Mouse (Mus musculus): ENCODE results near the gene Usp39.

Usp39 gene

DNA sequence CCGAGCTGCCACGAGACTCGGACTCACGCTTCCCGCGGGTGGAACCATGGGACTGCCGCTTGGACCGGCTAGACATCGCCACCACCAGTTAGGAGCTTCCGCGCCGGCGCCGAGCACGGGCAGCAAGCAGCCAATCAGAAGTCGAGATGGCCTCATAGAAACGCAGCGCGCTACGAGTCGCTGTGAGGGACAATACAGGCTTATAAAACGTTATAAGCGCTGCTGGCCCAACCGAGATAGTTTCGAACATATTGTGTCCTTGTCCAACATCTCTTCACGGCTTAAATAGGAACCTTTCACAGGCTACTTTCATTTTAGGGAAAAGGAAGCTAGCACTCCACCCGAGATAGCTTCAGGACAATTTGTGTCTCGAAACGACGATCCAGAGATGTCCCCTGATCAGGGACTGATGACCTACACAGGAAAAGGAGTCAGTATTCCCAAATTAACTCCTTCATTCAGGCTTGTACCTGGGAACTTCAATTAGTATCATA is at the start of gene Usp39:
TSS of gene Usp39 (minus strand) at position 111 of the 494 bp plus-strand sequence.
- DNase-seq (ENCODE audit: low read depth, low spot score) = peak; percentile 97

DNA sequence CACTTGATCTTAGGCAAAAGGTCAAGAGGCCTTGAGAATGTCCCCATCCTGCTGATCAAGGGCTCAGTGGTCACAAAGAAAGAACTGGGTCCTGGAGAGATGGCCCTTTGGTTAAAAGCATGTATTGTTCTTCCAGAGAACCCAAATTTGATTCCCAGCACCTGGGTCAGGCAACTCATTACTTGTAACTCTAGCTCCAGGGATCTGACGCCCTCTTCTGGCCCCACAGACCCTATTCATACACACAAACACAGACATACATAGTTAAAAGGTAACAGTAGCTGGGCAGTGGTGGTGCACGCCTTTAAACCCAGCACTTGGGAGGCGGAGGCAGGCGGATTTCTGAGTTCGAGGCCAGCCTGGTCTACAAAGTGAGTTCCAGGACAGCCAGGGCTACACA is 47.4 kb upstream of the Usp39 start:
- peak; percentile 65 for DNase-seq (ENCODE audit: low read depth, low spot score)

DNA sequence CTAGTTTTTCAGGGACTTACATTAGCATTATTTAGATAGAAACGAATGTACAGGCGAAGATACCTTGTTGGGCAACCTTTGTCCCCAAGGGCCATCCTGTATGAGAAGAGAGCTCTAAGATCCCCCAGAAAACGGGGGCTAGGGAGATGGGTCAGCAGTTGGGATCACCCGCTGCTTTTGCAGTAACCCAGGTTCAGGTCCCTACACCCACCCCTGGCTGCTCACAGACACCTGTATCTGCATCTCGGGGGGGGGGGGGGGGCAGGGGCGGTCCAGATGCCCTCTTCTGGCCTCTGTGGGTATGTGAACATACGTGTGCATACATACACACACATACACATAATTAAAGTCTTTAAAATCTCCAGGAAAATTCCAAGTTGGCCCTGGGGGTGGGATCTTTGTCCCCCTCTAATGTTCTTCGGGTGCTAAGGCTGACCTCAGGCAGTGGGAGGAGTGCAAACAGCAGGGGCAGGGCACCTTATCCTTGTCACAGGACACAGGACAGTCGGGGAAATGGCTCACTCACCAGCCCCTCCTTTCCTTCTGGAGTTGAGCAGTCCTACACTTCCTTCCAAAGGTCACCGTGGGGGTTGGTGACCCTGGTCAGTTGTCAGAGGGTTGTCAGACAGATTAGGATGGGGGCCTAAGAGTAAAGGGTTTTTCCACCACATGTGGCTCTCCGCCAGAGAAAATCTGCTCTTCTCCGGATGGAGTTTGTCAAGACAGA is 46.0 kb upstream of the Usp39 start:
- no peak for DNase-seq (ENCODE audit: low read depth, low spot score)

DNA sequence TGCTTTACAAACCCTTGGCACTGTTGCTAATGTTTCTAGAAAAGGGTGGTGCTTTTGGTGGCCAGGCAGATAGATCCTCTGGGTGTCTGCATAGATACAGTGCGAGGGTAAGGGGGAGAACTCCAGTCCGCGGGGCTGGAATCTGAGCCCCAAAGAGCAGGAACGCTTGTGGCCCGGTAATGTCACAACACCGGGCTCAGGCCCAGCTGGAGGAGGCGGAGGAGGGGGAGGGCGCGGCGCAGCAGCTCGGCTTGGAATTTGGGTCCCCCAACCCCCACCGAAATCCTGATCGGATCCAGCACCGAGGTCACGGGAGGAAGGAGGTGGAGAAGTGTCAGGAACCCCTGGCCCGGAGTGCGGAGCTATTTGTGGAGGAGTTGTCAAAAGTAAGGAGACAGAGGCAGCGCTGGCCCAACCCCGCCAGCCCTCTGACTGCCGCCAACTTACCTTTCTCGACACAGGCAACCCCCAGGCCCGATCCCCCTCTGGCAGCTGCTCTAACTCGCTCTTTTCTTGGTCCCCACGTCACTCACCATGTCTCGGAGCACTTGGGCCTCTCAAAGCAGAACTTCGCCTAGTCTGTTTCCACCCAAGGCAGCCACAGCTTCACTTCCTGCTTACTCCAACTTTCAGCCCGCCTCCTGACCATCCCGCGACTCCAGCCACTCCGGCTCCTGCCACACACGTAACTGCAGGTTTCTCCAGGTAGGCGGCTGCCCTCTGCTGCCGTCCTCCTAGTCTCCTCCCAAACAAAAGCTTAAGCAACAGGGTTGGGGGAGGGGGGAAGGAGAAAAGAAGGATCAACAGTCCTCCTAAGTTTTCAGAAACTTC is 45.2 kb upstream of the Usp39 start, which contains the start of gene Vamp8:
TSS of gene Vamp8 (minus strand) at position 763 of the 831 bp plus-strand sequence.
- DNase-seq (ENCODE audit: low read depth, low spot score) = peak; percentile 81

DNA sequence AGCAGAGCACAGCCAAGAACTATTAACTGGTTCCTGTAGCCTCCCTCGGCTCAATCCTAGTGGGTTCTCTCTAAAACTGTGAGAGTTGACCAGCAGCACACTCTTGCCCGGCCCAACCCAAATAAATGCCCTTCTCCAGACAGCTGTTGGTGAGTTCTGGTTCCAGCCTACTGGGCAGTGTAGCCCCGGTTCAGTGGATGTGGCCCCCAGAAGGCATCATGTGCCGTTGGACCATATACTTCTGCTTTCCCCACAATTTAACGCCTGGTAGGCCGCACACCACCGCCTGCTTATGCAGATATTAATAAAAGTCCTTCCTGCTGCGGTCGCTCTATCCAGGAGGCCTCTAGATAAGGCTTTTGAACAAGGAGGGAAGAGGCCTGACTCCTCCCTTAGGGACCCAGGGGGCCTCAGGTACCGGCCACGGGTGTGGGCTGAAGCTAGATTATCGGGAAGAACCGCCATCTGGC is 44.5 kb upstream of the Usp39 start:
- DNase-seq (ENCODE audit: low read depth, low spot score) = no peak

DNA sequence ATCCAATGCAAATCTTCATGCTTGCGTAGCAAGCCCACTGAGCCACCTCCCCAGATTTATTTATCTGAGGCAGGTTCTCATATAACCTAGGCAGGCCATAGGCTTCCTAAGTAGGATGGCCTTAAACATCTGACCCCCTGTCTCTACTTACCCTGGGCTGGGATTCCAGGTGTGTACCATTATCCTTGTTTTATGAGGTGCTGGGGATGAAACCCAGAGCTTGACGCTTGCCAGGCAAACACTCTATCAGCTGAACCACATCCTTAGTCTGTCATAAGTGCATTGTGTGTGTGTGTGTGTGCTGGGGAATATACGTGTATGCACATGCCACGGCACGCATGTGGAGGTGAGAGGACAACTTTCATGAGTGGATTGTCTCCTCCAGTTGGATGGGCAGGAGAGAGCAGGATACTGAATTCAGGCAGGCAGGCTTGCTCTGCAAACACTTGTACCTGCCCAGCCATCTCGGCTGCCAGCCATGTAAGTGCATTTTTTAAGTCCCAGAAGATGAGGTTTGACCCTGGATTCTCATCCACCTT is 43.9 kb upstream of the Usp39 start:
- DNase-seq (ENCODE audit: low read depth, low spot score) = no peak

DNA sequence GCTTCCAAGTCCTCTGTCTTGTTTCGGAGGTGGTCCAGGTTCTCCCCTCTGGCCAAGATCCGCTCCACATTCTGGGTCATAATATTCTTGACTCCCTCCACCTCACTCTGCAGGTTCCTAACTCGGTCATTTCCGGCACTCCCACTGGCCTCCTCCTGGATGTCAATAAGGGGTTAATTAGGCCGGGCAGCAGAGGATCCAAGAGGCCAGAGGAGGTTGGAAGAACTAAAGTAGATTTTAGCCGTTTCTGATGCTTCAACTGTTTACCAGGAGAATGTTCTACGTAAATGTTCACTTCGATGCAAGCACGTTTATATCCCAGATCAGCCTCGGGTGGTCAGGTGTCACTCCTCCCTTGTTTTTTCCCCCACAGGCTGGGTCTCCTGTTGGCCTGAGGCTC is 43.3 kb upstream of the Usp39 start:
- no peak for DNase-seq (ENCODE audit: low read depth, low spot score)

DNA sequence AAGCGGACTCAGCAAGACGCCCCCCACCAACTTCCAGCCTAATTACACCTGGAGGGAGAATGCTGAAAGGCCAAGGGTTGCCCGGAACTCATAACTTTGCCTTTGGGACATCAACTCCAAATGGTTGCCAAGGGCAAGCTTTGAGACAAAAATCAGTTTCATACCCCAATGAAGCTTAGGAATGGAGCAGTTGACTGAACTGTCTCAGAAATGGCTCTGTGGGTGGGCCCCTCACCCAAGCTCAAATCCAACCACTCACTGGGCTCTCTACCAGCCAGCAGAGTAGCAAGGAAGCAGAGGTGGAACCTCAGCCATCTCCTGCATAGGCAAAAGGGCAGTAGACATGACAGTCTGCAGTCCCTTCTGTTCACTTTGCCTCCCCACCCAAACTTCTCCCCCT is 42.8 kb upstream of the Usp39 start:
- DNase-seq (ENCODE audit: low read depth, low spot score) = no peak

DNA sequence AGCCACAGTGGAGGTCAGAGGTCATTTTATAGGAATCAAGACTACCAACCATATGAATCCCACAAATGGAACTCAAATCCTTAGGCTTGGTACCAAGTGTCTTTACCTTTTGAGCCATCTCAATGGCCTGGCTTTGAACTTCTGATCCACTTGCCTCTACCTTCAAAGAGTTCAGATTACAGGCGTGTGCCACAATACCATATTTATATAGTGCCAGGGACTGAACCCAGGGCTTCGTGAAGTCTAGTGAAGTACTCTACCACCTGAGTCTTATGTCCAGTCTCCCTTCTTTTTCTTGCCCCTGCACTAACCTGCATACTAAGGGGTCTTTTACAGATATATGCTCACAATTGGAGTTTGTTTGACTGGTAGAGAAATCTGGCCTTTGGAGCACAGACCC is 41.6 kb upstream of the Usp39 start:
- DNase-seq (ENCODE audit: low read depth, low spot score) = no peak

DNA sequence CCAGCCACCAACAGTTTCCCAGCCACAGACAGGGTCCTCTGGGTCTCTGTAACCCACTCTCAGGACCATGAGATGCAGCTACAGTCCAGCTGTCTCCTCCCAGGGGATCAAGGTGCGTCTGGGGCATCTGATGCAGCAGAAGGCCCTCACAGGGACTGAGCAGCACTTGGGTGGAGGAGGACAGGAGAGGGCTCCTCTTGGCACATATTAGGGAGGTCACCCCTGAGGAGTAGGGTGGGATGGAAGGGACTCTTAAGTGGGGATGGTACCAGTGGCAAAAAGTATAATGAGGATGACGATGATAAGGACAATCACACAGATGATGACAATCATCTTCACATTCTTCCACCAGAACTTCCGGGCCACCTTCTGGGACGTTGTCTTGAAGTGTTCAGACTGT is 40.3 kb upstream of the Usp39 start:
- no peak for DNase-seq (ENCODE audit: low read depth, low spot score)

DNA sequence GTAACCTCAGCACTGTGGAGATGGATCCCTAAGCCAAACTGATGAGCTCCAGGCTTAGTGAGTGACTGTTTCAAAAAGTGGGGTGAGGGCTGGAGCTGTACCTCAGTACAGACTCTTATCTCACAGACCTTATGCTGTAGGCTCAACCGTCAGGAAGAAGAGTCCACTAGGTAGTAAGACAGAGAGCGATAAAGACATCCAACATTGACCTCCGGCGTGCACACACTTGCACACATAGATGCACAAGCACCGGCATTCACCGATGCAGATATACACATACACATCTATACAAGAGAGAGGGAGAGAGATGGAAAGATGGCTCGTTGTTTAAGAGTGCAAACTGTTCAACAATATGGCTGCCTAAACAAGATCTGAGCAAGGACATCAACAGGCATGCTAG is 39.0 kb upstream of the Usp39 start:
- no peak for DNase-seq (ENCODE audit: low read depth, low spot score)

DNA sequence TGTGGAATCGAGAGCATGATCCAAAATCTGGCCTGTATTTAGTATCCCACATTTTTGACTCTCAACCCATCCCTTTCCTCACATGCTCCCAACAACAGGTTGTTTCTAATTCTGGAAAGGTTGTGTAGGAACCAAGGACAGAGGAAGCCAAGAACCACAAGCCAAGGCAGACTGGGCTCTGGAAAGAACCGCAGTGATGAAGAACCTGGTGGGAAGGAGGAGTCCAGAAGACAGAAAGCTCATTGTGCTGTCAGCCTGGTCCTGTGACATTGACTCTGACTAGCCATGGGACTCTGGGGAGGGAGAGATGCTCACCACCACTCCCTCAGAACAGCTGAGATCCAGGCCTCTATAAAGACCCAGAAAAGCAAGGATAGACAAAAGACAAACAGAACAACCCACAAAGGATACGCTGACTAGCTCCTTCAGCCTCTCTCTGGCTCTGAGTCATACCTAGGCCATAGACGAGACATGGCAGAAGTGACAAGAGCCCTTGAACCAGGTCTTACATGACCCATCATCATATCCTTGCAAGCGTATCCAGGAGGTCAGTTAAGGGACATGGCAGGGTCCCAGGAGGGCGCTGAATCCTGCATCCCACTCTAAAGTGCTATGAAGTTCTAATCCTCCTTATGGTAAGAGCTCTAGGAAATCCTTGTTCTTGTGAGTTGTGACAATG is 38.3 kb upstream of the Usp39 start:
- DNase-seq (ENCODE audit: low read depth, low spot score) = no peak

DNA sequence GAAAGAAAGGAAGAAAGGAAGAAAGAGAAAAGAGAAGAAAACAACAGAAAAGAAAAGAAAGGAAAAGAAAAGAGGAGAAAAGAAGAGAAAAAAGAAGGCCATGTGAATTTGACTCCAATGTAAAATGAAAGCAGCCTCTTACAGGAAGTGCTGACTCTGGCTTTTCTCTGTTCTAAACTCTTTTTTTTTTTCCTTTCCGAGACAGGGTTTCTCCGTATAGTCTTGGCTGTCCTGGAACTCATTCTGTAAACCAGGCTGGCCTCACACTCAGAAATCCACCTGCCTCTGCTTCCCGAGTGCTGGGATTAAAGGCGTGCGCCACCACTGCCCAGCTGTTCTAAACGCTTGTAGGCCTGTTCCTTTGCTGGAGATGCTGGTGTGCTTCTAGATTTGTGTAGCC is 37.5 kb upstream of the Usp39 start:
- DNase-seq (ENCODE audit: low read depth, low spot score) = no peak

DNA sequence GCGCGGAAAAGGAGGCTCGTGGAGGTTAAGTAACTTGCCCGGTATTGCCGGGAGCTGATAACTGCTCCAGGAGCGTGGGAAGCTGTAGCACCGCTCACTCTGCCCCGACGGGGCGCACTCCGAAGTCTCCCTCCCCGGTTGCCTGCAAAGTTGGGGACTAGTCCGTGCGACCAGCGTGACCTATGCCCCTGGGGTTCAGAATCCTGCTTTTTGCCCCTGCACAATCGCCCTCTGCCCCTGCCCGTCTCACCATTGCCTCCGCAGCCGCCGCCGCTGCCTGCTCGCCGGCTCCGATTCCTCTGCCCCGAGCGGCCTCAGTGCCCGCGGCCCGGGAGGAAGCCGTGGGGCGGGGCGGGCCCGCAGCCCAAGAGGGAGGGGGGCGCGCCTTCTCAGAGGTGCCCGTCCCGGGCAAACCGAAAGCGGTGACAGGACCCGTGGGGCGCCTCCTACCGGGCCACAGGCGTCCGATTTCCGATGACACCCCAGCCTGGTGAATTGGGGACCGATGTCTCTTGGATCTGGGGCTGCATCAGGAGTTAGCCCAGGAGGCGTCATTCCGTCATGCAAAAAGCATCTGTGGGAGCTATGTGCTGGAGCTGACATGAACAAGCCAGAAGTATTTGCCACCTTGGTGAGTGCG is 35.3 kb upstream of the Usp39 start, which contains the start of gene Vamp5:
TSS of gene Vamp5 (minus strand) at position 338 of the 640 bp plus-strand sequence.
- peak; percentile 44 for DNase-seq (ENCODE audit: low read depth, low spot score)

DNA sequence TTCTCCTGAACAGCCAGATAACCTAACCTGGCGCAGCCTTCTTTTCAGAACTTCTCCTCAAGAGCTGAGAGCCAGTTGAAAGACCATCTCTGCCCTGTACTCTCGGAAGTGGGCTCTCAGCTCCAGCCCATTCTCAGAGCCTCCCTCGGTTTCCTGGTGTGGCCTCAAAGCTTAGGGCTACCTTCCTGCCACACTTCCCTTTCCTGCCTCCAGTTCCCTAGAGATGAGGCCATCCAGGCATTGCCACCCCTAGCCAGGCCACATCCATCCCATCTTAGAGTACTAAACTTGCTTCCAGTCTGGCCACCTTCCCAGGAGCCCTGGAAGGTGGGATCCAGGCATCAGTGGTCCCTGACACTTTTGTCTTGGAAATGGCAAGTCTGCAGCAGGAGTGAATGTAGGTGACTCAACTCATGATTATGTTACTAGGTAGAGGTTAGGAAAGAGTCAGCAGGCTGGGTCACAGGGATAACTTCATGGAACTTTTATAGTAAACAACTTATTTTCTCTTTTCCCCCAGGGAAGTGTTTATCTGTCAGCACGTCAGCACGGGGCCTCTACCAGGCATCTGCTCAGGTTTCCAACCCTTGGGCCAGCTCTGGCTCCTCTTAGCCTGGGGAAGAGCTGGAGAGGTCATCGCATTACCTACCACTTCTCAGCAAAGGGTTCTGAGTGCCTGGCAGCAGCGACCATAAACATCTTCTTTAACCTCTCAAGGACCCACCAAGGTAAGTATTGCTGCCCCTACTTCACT is 34.6 kb upstream of the Usp39 start:
- DNase-seq (ENCODE audit: low read depth, low spot score) = no peak

DNA sequence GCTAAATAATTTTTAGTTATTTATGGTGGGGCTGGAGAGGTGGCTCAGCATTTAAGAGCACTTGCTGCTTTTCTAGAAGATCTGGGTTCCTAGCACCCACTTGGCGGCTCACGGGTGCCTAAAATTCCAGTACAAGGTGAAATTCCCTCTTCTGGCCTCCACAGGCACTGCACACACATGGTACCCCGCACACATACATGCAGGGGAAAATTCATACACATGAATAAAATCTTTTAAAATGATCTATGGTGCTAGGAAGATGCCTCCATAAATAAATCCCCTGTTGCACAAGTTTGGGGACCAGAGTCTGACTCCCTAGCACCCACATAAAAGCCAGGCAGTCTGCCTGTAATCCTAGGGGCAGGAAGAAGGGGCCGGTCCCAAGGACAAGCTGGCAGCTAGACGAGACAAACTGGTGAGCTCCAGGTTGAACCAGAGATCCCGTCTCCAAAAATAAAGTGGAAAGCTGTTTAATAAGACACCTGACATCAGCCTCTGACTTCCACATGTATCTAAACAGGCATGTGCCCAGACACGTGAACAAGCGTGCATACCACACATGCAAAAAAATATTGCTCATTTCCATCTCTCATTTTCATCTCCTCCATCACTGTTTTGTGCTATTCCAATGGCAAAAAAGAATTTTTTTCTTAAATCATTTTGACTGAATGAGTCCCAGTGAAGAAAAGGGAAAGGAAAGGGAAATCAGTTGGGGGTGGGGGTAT is 33.7 kb upstream of the Usp39 start:
- DNase-seq (ENCODE audit: low read depth, low spot score) = no peak

DNA sequence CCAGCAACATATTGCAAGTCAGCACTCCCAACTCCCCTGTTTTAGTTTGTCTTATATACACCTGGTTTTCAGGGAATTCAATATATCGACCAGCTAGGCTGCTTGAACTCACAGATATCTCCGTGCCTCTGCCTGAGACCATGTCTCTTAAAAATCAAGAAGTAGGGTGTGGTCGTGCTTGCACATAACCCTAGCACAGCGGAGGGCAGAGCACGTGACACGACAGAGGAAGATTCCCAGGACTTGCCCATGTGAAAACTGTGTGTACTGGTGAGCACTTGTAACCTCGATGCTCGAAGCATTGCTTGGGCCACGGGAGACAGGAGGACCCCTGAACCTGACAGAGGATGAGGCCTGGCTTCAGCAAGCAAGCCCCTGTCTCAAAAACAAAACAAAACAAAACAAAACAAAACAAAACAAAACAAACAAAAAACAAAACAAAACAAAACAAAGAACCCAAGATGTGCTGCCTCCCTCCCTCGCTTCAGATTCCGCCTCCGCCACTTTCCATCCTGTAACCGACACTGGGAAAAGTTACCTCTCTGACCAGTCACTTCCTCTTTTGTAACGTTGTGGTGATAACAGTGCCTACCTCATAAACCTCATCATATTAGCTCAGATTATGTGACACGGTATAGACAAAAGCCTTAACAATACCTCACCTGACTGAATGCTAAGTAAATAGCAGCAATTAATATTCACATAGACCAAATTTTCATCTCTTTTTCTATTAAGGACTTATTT is 30.0 kb upstream of the Usp39 start:
- DNase-seq (ENCODE audit: low read depth, low spot score) = no peak

DNA sequence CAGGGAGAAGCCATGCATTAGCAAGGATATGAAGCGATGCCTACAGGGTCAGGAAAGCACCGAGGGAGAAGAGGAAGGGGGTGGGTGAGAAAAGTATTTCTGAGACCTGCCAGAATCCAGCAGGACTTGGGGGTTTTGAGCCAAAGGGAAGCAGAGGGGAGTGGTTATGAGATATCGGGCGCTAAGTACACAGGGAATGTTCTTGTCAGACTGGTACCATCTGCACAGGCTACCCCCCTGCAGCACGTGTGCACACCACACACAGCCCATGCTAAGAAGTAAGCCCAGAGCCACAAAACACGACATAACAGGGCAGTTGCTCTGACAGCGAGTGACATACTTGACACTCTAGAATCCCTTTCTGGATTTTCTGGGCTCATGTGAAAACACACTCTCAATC is 29.2 kb upstream of the Usp39 start:
- DNase-seq (ENCODE audit: low read depth, low spot score) = no peak

DNA sequence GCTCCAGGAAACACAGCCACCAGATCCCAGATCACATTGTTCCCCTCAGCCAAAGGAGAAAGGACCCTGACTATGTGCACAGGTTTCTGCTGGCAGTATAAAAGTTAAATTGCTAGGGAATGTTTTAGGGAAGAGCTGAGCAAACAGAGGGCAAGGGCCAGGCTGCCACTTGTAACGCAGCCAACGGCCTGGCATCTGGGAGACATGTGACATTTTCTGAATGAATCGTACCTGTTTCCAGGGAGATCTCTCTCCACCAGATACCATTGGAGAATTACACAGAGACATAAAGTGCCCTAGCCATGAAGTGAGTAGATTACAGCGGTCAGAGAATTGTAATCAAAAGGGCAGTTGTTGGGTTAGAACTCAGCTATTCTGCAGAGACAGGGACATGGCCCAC is 28.2 kb upstream of the Usp39 start:
- no peak for DNase-seq (ENCODE audit: low read depth, low spot score)

Measured in ES-CJ7 (cell line).